Mouse (Mus musculus) hindbrain, postnatal 0 days (tissue): ENCODE data around the gene Poglut1. TPM values are rescaled to one million over a fixed set of nuclear protein-coding genes. Genes with fewer than 3 reads are reported as not detected.

Experiments used
- ATAC-seq: fragments of 200-750 bp; cut with Nextera tagmentation; 2 replicates; pipeline ENCODE4 v1.8.0; 2017; ENCODE audit warnings: mild to moderate bottlenecking, moderate TSS enrichment, moderate library complexity
- DNase-seq: peaks from one replicate; pipeline ENCODE4 v3.0.0-alpha.2; 2015; ENCODE audit warnings: low spot score
- H3K27ac ChIP-seq: fragments of 300-500 bp; sonication (generic); 2 replicates; pipeline ENCODE4 v1.5.1; 2014; ENCODE audit warnings: mild to moderate bottlenecking
- H3K27me3 ChIP-seq: fragments of 300-500 bp; sonication (generic); 2 replicates; pipeline ENCODE4 v1.6.1; 2014; ENCODE audit warnings: low read length, mixed read lengths; ENCODE audit not compliant: insufficient read depth
- H3K36me3 ChIP-seq: fragments of 300-500 bp; sonication (generic); 2 replicates; pipeline ENCODE4 v1.6.1; 2014; ENCODE audit warnings: low read length, mixed read lengths; ENCODE audit not compliant: insufficient read depth
- H3K4me1 ChIP-seq: fragments of 300-500 bp; sonication (generic); 2 replicates; pipeline ENCODE4 v1.6.1; 2014; ENCODE audit warnings: antibody characterized with exemption, low read length, mixed read lengths; ENCODE audit not compliant: insufficient read depth
- H3K4me2 ChIP-seq: fragments of 300-500 bp; sonication (generic); 2 replicates; pipeline ENCODE4 v1.6.1; 2014; ENCODE audit warnings: low read depth, mild to moderate bottlenecking, low read length, moderate library complexity, mixed read lengths
- H3K4me3 ChIP-seq: fragments of 300-500 bp; sonication (generic); 2 replicates; pipeline ENCODE4 v1.5.1; 2014; ENCODE audit warnings: low read length
- H3K9ac ChIP-seq: fragments of 300-500 bp; sonication (generic); replicated peaks from 2 replicates; pipeline ENCODE4 v1.6.1; 2014; ENCODE audit warnings: mild to moderate bottlenecking, low read length, moderate library complexity, mixed read lengths
- H3K9me3 ChIP-seq: fragments of 300-500 bp; sonication (generic); 2 replicates; pipeline ENCODE4 v1.6.1; 2016; ENCODE audit warnings: low read length, mixed read lengths
- CTCF ChIP-seq: IDR thresholded peaks from 2 replicates; pipeline ENCODE4 v1.5.1; 2016; ENCODE audit warnings: antibody characterized with exemption, control low read depth, low read depth
- WGBS: fragments of 180-500 bp; shearing (Covaris S2); extraction: QIAGEN DNeasy Blood & Tissue Kit; methylation state at CpG from one replicate; pipeline ENCODE4 v1.1.7; 2014; 5-methylcytosine and 5-hydroxymethylcytosine counted together
- polyA plus RNA-seq: library from polyadenylated mRNA; unstranded; fragments of >200 nt; fragmentation: Nextera tagmentation; extraction: Ambion mirVana; gene quantifications from 2 replicates; pipeline ENCODE4 v1.2.1, GENCODE M21; 2015
- total RNA-seq: library from RNA; depleted of rRNA; stranded (reverse); fragments of >200 nt; gene quantifications from 2 replicates; pipeline ENCODE4 v1.2.3, GENCODE M21; 2014

Poglut1 gene
- total and polyA plus RNA-seq, 2 experiments from 2014 or later: 37.1 to 48.5 TPM

- Histone ChIP-seq H3K4me3 (no peak overlapping the region), H3K4me2 (no peak overlapping the region), H3K36me3 (peaks cover 21% of the 10 kb centered on the region), H3K27me3 (no peaks in the 10 kb centered on the region), H3K4me1 (no peaks in the 10 kb centered on the region), H3K9me3 (no peaks in the 10 kb centered on the region), H3K9ac (no peak overlapping the region), H3K27ac (no peak overlapping the region)
- DNase-seq (no peak), ATAC-seq (peak; percentile 24; the same call in 1 of the 2 replicates)
- WGBS: 86% methylated on average over 12 of the region's 12 CpGs
- no peak for TF ChIP-seq CTCF
These were observed 42.1 kb upstream of the Poglut1 start for GRCm38 (mm10) chr16:38592026-38592678.

GRCm38 (mm10) chr16:38591506-38591905 is 41.4 kb upstream of the Poglut1 start:
- H3K27ac ChIP-seq: no peak overlapping the region
- no peaks in the 10 kb centered on the region for H3K9me3 ChIP-seq
- 81% methylated on average over 3 of the region's 3 CpGs for WGBS
- no peak for ATAC-seq
- H3K27me3 ChIP-seq: no peaks in the 10 kb centered on the region
- H3K9ac ChIP-seq: no peak overlapping the region
- H3K36me3 ChIP-seq: peaks cover 21% of the 10 kb centered on the region
- H3K4me3 ChIP-seq: no peak overlapping the region
- no peaks in the 10 kb centered on the region for H3K4me1 ChIP-seq
- no peak for DNase-seq
- no peak overlapping the region for H3K4me2 ChIP-seq
- no peak for TF ChIP-seq CTCF

- 81% methylated on average over 4 of the region's 4 CpGs for WGBS
These were observed 37.5 kb upstream of the Poglut1 start for GRCm38 (mm10) chr16:38587572-38587971.

GRCm38 (mm10) chr16:38587163-38587562 is 37.1 kb upstream of the Poglut1 start:
- Histone ChIP-seq H3K27me3 (no peaks in the 10 kb centered on the region), H3K4me2 (no peak overlapping the region), H3K27ac (no peak overlapping the region), H3K4me3 (no peak overlapping the region), H3K4me1 (no peaks in the 10 kb centered on the region), H3K9me3 (no peaks in the 10 kb centered on the region), H3K36me3 (peaks cover 48% of the 10 kb centered on the region), H3K9ac (no peak overlapping the region)
- no peak for ATAC-seq
- 88% methylated on average over 5 of the region's 5 CpGs for WGBS
- DNase-seq: no peak
- no peak for TF ChIP-seq CTCF

More at GRCm38 (mm10) chr16:38587572-38587971, 37.5 kb upstream of the Poglut1 start:
- DNase-seq (no peak), ATAC-seq (no peak)
- Histone ChIP-seq H3K4me3 (no peak overlapping the region), H3K27ac (no peak overlapping the region), H3K36me3 (peaks cover 49% of the 10 kb centered on the region), H3K9me3 (no peaks in the 10 kb centered on the region), H3K9ac (no peak overlapping the region), H3K4me2 (no peak overlapping the region), H3K27me3 (no peaks in the 10 kb centered on the region), H3K4me1 (no peaks in the 10 kb centered on the region)
- TF ChIP-seq CTCF: no peak

GRCm38 (mm10) chr16:38585186-38585585 is 35.1 kb upstream of the Poglut1 start:
- Histone ChIP-seq H3K4me3 (no peak overlapping the region), H3K27ac (no peak overlapping the region), H3K9me3 (no peaks in the 10 kb centered on the region), H3K27me3 (no peaks in the 10 kb centered on the region), H3K36me3 (peaks cover 47% of the 10 kb centered on the region), H3K4me2 (no peak overlapping the region), H3K4me1 (no peaks in the 10 kb centered on the region), H3K9ac (no peak overlapping the region)
- 93% methylated on average over 5 of the region's 5 CpGs for WGBS
- DNase-seq: no peak
- ATAC-seq: no peak
- TF ChIP-seq CTCF: no peak

- no peak overlapping the region for H3K9ac ChIP-seq
- H3K27me3 ChIP-seq: no peaks in the 10 kb centered on the region
- H3K4me2 ChIP-seq: no peak overlapping the region
- WGBS: 88% methylated on average over 7 of the region's 7 CpGs
- no peak for TF ChIP-seq CTCF
- H3K36me3 ChIP-seq: peaks cover 47% of the 10 kb centered on the region
- no peak overlapping the region for H3K27ac ChIP-seq
- no peak for DNase-seq
- H3K4me3 ChIP-seq: no peak overlapping the region
- no peak for ATAC-seq
- H3K4me1 ChIP-seq: no peaks in the 10 kb centered on the region
- H3K9me3 ChIP-seq: no peaks in the 10 kb centered on the region
These were observed 34.7 kb upstream of the Poglut1 start for GRCm38 (mm10) chr16:38584761-38585160.

- WGBS: 97% methylated on average over 3 of the region's 3 CpGs
- no peak overlapping the region for H3K27ac ChIP-seq
- H3K9me3 ChIP-seq: no peaks in the 10 kb centered on the region
- peaks cover 16% of the 10 kb centered on the region; the same call in 1 of the 2 replicates for H3K36me3 ChIP-seq
- H3K4me3 ChIP-seq: no peak overlapping the region
- H3K27me3 ChIP-seq: no peaks in the 10 kb centered on the region
- no peak overlapping the region for H3K9ac ChIP-seq
- H3K4me2 ChIP-seq: no peak overlapping the region
- no peak for TF ChIP-seq CTCF
- ATAC-seq (no peak), DNase-seq (no peak)
- no peaks in the 10 kb centered on the region for H3K4me1 ChIP-seq
These were observed 21.4 kb upstream of the Poglut1 start for GRCm38 (mm10) chr16:38571481-38571880.
